Mouse (Mus musculus) bone marrow macrophage, adult 2 months (primary cell): ENCODE measurements around the gene Olfr104-ps. TPM values are rescaled to one million over a fixed set of nuclear protein-coding genes. Genes with fewer than 3 reads are reported as not detected.

ENCODE experiments used
- H3K27ac ChIP-seq: 2 replicates; pipeline ENCODE4 v1.5.1; 2012; ENCODE audit warnings: low read depth, low read length; ENCODE audit not compliant: insufficient read depth
- H3K4me1 ChIP-seq: 2 replicates; pipeline ENCODE4 v1.6.1; 2012; ENCODE audit warnings: low read length; ENCODE audit not compliant: control insufficient read depth, insufficient read depth
- H3K4me3 ChIP-seq: 2 replicates; pipeline ENCODE4 v1.5.1; 2012; ENCODE audit warnings: mild to moderate bottlenecking, low read length, moderate library complexity; ENCODE audit not compliant: insufficient read depth
- CTCF ChIP-seq: IDR thresholded peaks from 2 replicates; pipeline ENCODE4 v1.5.1; 2012; ENCODE audit warnings: low read depth, mild to moderate bottlenecking, low read length, moderate library complexity
- POLR2A ChIP-seq: IDR thresholded peaks from 2 replicates; pipeline ENCODE4 v1.6.1; 2012; ENCODE audit warnings: mild to moderate bottlenecking, low read depth, low read length, borderline replicate concordance
- polyA plus RNA-seq: library from polyadenylated mRNA; stranded (reverse); fragments of >200 nt; gene quantifications from 2 replicates; pipeline ENCODE4 v1.2.4, GENCODE M21; 2012; ENCODE audit not compliant: missing spikeins, insufficient read depth, insufficient read length

The Olfr104-ps gene
- polyA plus RNA-seq = not detected in 2 replicates

DNA sequence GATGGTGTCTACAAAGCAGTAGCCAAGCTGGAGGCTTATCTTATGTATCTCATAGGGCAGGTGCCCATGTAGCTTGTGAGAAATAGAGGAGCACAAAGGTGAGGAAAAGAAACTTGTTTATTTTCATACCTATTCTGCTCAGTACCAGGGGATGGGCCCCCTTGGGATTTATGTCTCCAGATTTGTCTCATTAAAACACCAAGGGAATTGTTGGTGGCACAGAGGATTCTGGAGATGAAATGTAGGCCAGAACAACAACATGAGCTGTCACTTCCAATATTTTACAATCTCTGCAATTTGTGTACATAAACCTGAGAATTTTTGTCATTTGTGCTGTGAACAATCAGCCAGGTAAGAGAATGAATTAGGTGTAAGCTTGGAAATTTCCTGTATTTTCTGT is at the start of gene Olfr104-ps:
Gene Olfr104-ps, plus strand, starts transcription at position 301 of the 400 bp plus-strand sequence.
- Histone ChIP-seq H3K4me3 (no peak within 1 kb of the TSS), H3K4me1 (no peaks in the 10 kb centered on the region), H3K27ac (no peak within 1 kb of the TSS)
- TF ChIP-seq CTCF = no peak
- TF ChIP-seq POLR2A = no peak

DNA sequence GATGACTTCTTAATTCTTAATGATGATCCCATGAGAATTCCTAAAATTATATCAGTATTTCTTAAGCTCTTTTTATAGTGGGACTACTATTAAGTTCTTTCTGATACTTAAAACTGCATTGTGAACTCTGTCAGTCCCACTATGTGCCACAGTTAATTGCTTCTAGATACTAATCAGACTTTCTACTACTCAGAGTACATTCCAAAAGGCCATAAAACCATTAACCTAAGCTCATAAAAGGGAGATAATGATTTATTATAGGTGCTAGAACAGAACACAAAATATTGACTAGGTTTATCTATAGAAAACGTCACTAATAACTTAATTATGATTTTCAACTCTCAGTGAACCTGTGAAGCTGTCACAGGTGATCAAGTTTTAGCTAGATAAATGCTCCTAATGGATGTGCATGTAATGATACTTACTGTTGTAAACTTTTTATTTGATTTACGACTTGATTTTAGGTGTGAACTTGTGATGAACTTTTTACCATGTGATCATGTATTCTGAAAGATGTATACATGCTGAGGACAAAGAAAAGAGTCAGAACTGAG is 49.2 kb upstream of the Olfr104-ps start:
- Histone ChIP-seq H3K4me1 (no peaks in the 10 kb centered on the region), H3K4me3 (no peak overlapping the region), H3K27ac (no peak overlapping the region)
- TF ChIP-seq CTCF = no peak
- no peak for TF ChIP-seq POLR2A

DNA sequence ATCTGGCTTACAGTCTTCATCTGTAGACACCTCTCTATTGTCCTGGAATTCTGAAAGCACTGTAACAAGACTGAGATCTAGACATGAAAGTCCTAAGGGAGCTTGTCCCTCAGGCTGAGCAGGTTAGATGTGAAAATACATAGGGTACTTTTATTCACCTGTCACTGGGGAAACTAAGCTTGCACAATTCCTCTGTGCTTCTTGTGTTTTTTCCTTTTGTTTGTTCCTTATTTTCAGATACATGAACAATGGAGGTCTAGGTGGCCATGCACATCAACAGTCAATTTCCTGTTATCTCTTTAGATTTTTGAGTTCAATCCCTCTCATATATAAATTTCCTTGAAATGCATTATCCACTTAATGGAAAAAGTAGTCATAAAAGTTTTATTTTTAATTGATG is 42.4 kb upstream of the Olfr104-ps start, which contains the start of gene Olfr102:
Gene Olfr102, minus strand, starts transcription at position 101 of the 400 bp plus-strand sequence.
- Histone ChIP-seq H3K4me1 (no peaks in the 10 kb centered on the region), H3K27ac (no peak within 1 kb of the TSS), H3K4me3 (no peak within 1 kb of the TSS)
- no peak for TF ChIP-seq CTCF
- no peak for TF ChIP-seq POLR2A

DNA sequence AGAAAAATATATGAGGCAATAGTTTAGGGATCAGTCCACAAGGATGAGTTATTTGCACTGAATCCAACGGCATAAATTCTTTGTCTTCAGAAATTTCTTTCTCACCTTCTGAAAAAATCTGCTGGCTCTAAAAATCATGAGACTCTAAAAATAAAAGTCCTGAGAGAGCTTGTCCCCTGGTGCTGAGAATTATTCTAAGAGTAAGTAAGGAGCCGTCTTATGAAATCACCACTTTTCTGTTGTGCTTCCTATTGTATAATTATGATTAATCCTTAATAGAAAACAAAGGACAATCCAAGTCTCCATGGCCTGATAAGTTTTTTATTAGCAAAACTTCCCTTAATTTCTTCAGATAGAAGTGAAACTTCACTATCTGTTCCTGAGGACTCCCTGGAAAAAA is 19.8 kb upstream of the Olfr104-ps start, which contains the start of gene Olfr103:
Gene Olfr103, minus strand, starts transcription at position 101 of the 400 bp plus-strand sequence.
- Histone ChIP-seq H3K4me1 (no peaks in the 10 kb centered on the region), H3K4me3 (no peak within 1 kb of the TSS)
- TF ChIP-seq CTCF (no peak), POLR2A (no peak)

DNA sequence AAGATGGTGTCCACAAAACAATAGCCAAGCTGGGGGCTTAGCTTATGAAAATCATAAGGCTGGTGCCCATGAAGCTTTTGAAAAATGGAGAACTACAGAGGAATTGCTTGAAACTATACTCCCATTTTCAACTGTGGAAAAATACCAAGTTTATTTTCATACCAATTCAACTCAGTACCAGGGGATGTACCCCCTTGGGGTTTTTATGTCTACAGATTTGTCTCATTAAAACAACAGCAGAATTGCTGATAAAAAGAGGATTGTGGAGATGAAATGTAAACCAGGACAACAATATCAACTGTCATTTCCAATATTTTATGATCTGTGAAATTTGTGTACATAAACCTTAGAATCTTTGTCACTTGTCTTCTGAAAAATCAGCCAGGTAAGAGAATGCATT is 19.4 kb downstream of the Olfr104-ps start, which contains the start of gene Olfr105-ps:
Gene Olfr105-ps, plus strand, starts transcription at position 301 of the 400 bp plus-strand sequence.
- TF ChIP-seq POLR2A (no peak), CTCF (no peak)
- H3K4me1 ChIP-seq = no peaks in the 10 kb centered on the region
- H3K27ac ChIP-seq = no peak within 1 kb of the TSS
- H3K4me3 ChIP-seq = no peak within 1 kb of the TSS

More for the DNA sequence above, 19.8 kb upstream of the Olfr104-ps start, which contains the start of gene Olfr103:
- H3K27ac ChIP-seq = no peak within 1 kb of the TSS

DNA sequence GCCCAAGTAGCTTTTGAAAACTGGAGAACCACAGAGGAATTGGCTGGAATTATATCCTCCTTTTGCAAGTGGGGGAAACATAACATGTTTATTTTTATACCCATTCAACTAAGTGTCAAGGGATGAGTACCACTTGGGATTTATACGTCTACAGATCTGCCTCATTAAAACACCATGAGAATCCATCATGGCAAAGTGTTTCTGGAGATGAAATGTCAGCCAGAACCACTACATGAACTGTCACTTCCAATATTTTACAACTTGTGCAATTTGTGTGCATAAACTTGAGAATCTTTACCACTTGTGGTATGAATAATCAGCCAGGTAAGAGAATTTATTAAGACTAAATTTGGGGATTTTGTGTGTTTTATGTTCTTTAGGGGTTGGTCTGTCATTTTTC is 30.7 kb downstream of the Olfr104-ps start, which contains the start of gene Olfr106-ps:
Gene Olfr106-ps, plus strand, starts transcription at position 301 of the 400 bp plus-strand sequence.
- Histone ChIP-seq H3K4me3 (no peak within 1 kb of the TSS), H3K4me1 (no peaks in the 10 kb centered on the region), H3K27ac (no peak within 1 kb of the TSS)
- TF ChIP-seq POLR2A = no peak
- TF ChIP-seq CTCF = no peak

DNA sequence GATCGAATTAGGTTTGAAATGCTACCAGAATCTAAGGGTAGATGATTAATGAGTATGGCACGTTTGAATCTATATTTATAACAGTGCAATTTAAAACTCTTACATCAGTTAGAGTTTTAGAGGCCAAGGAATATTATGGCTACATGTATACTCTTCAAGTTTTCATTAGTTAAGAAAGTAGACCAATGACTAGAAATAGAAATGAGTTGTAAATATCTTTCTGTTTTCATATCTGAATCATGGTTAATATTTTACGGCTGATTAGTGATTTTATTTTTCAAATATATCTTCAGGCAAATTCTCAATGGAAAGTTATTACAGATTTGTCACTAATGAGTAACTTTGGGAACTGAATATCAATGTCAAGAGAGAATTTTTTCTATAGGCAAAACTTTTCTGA is 39.5 kb downstream of the Olfr104-ps start, which contains the start of gene Olfr107:
Gene Olfr107, plus strand, starts transcription at position 301 of the 400 bp plus-strand sequence.
- Histone ChIP-seq H3K4me3 (no peak within 1 kb of the TSS), H3K4me1 (no peaks in the 10 kb centered on the region), H3K27ac (no peak within 1 kb of the TSS)
- no peak for TF ChIP-seq CTCF
- TF ChIP-seq POLR2A = no peak

DNA sequence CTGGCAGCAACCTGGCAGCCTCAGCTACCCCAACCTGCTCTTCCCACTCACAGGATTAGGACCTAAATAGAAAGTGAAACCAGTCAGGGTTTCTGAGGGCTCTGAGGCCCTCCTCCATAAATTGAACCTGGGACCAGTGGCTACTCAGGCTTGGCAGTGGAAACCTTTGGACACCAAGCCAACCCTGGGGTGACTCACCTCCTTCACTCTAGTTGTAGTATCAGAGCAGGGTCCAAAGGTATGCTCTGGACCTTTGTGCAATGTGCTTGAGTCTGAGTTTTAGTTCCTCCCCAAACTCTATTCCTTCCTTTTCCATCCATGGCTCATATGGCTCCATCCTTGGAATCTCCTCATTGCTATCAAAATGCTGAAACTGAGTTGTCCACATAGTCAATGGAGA is 54.0 kb downstream of the Olfr104-ps start:
- 0 out of 2 replicates have a peak, but pooled peaks cover 5% of the 10 kb centered on the region for H3K4me1 ChIP-seq
- no peak overlapping the region for H3K4me3 ChIP-seq
- H3K27ac ChIP-seq = no peak overlapping the region
- TF ChIP-seq POLR2A (no peak), CTCF (no peak)

Other genes starting within 250 kb of the Olfr104-ps start
- gene Olfr92, start 239.5 kb upstream of the Olfr104-ps start, polyA plus RNA-seq = not detected in 2 replicates
- gene Olfr93, start 198.1 kb upstream of the Olfr104-ps start, polyA plus RNA-seq = not detected in 2 replicates
- not detected in 2 replicates for gene Ubd, start 165.7 kb upstream of the Olfr104-ps start, polyA plus RNA-seq
- gene Olfr94, start 158.6 kb upstream of the Olfr104-ps start, polyA plus RNA-seq = not detected in 2 replicates
- not detected in 2 replicates for gene Olfr95, start 146.5 kb upstream of the Olfr104-ps start, polyA plus RNA-seq
- gene Olfr96, start 139.4 kb upstream of the Olfr104-ps start, polyA plus RNA-seq = not detected in 2 replicates
- not detected in 2 replicates for gene Olfr97, start 122.3 kb upstream of the Olfr104-ps start, polyA plus RNA-seq
- gene Olfr98, start 95.8 kb upstream of the Olfr104-ps start, polyA plus RNA-seq = not detected in 2 replicates
- gene H2-M3, start 89.4 kb upstream of the Olfr104-ps start, polyA plus RNA-seq = 48.3 and 53.5 TPM in 2 replicates
- gene Olfr99, start 76.1 kb upstream of the Olfr104-ps start, polyA plus RNA-seq = not detected in 2 replicates
- gene Olfr101, start 55.3 kb upstream of the Olfr104-ps start, polyA plus RNA-seq = not detected in 2 replicates
- not detected in 2 replicates for gene Olfr102, start 42.5 kb upstream of the Olfr104-ps start, polyA plus RNA-seq
- gene Olfr103, start 19.9 kb upstream of the Olfr104-ps start, polyA plus RNA-seq = not detected in 2 replicates
- gene Olfr105-ps, start 19.5 kb downstream of the Olfr104-ps start, polyA plus RNA-seq = not detected in 2 replicates
- gene Olfr106-ps, start 30.8 kb downstream of the Olfr104-ps start, polyA plus RNA-seq = not detected in 2 replicates
- gene Olfr107, start 39.6 kb downstream of the Olfr104-ps start, polyA plus RNA-seq = not detected in 2 replicates
- not detected in 2 replicates for gene Olfr108, start 85.9 kb downstream of the Olfr104-ps start, polyA plus RNA-seq
- gene Olfr109, start 99.3 kb downstream of the Olfr104-ps start, polyA plus RNA-seq = 0.35 TPM in 1 of 2 replicates, not detected in the other
- 1.1 TPM in 1 of 2 replicates, not detected in the other for gene H2-M2, start 124.0 kb downstream of the Olfr104-ps start, polyA plus RNA-seq
- gene Olfr110, start 132.9 kb downstream of the Olfr104-ps start, polyA plus RNA-seq = 0.75 and 1.3 TPM in 2 replicates
- 4.6 and 5.8 TPM in 2 replicates for gene Olfr111, start 148.4 kb downstream of the Olfr104-ps start, polyA plus RNA-seq
- gene Olfr112, start 209.9 kb downstream of the Olfr104-ps start, polyA plus RNA-seq = not detected in 2 replicates
- gene Olfr113, start 218.1 kb downstream of the Olfr104-ps start, polyA plus RNA-seq = not detected in 2 replicates
- not detected in 2 replicates for gene Olfr114, start 233.2 kb downstream of the Olfr104-ps start, polyA plus RNA-seq